Mouse (Mus musculus) E14TG2a.4 (cell line): Measurements from ENCODE around the gene Apeh.

Source experiments
- H3K27me3 ChIP-seq: 2 replicates; pipeline ENCODE4 v1.6.1; 2014; ENCODE audit warnings: low read length, control low read depth; ENCODE audit not compliant: insufficient read depth
- H3K36me3 ChIP-seq: 2 replicates; pipeline ENCODE4 v1.6.1; 2014; ENCODE audit warnings: low read length, control low read depth; ENCODE audit not compliant: insufficient read depth
- H3K4me1 ChIP-seq: replicated peaks from 2 replicates; pipeline ENCODE4 v1.6.1; 2014; ENCODE audit warnings: low read depth, low read length, control low read depth
- H3K4me3 ChIP-seq: replicated peaks from 2 replicates; pipeline ENCODE4 v1.5.1; 2014; ENCODE audit warnings: mild to moderate bottlenecking, low read length
- H3K9me3 ChIP-seq: 2 replicates; pipeline ENCODE4 v1.6.1; 2014; ENCODE audit warnings: low read length, control low read depth
- CTCF ChIP-seq: conservative IDR thresholded peaks from 2 replicates; pipeline ENCODE4 v1.5.1; 2014; ENCODE audit warnings: low read length
- NANOG ChIP-seq: IDR thresholded peaks from 2 replicates; pipeline ENCODE4 v1.6.1; 2014; ENCODE audit warnings: borderline replicate concordance, low read length, mixed read lengths
- POU5F1 ChIP-seq: IDR thresholded peaks from 2 replicates; pipeline ENCODE4 v1.6.1; 2014; ENCODE audit warnings: low read length, borderline replicate concordance

Gene Apeh

DNA sequence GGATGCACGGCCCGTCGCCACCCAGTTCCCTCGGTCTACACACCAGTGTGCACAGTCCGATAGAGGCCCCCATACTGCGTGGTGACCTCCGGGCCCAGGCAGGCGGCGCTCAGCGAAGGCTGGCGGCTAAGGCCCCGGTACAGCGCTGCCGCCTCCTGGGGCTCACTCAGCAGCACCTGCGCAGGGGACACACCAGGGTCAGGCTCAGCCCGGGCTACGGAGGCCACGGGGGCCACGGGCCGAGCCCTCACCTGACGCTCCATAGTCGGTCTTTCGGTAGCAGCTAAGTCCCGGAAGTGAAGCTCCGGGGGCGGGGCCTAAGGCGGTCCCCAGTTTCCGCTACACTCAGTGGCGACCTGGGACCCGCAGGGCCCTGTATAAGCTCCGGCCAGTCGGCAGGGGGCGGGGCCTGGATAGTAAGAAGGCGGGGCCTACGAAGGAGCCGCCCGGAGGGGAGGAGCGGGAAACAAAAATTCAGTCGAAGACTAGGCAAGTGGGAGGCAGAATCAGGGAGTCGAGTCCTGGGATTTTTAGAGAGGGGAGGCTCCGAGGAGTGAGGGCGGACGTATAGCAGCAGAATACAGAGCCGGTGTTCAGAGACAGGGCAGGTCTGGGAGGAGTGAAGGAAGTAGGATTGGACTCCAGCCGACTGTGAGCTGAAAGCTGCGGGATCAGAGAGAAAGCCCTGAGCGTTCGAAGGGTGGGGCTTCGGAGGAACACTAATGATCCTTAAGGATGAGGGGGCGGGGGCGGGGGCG, at the start of gene Apeh:
Gene Apeh, minus strand, starts transcription at position 423 of the 758 bp plus-strand sequence.
- Histone ChIP-seq H3K36me3 (peaks cover 40% of the 10 kb centered on the region), H3K27me3 (peaks cover 2% of the 10 kb centered on the region; the same call in 1 of the 2 replicates), H3K4me1 (peaks cover 47% of the 10 kb centered on the region), H3K4me3 (peak within 1 kb of the TSS; percentile 97), H3K9me3 (no peaks in the 10 kb centered on the region)
- TF ChIP-seq CTCF (no peak), POU5F1 (no peak), NANOG (no peak)

DNA sequence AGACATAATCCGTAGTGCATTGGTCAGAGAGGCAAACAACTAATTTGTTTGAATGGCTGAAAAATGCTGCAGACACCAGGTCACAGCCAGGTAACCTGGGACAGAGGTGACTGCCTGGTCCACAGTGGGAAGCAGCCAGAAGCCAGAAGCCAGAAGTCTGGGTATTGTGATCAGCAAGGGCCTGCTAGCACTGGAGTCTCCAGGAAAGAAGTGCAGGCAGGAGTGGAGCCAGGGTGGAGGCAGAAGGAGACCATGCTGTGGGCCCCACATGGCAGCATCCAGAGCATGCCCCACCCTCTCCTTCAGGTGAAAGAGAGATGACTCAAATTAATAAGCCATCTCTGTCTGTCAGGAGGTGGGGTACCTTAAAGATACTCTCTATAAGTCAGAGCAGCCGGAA, 49.1 kb upstream of the Apeh start:
- TF ChIP-seq NANOG (no peak), CTCF (no peak), POU5F1 (no peak)
- Histone ChIP-seq H3K9me3 (peaks cover 5% of the 10 kb centered on the region; the same call in 1 of the 2 replicates), H3K4me1 (peaks cover 53% of the 10 kb centered on the region), H3K4me3 (no peak overlapping the region), H3K36me3 (no peaks in the 10 kb centered on the region), H3K27me3 (peaks cover 20% of the 10 kb centered on the region)

DNA sequence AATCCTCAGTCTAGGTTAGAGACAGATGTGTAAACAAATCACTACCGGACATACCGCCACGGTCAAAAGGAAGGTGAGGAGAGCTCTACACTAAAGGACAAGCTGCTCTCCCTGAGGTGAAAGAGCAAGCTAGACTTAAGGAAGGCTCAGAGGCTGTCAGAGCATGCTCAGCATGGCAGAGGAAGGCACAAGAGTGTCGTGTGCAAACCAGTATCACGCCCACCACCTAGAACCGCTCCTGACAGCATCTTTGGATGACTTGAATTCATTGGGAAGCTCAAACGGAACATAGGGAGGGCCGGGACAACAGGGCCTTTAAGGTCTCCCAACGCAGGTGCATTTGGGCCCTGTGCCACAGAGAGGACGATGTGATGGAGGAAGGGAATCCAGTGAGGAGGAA, 47.0 kb upstream of the Apeh start:
- TF ChIP-seq CTCF (no peak), NANOG (no peak), POU5F1 (no peak)
- H3K4me3 ChIP-seq, result no peak overlapping the region
- no peaks in the 10 kb centered on the region for H3K36me3 ChIP-seq
- peaks cover 5% of the 10 kb centered on the region; the same call in 1 of the 2 replicates for H3K9me3 ChIP-seq
- H3K4me1 ChIP-seq, result peaks cover 67% of the 10 kb centered on the region
- H3K27me3 ChIP-seq, result peaks cover 30% of the 10 kb centered on the region

DNA sequence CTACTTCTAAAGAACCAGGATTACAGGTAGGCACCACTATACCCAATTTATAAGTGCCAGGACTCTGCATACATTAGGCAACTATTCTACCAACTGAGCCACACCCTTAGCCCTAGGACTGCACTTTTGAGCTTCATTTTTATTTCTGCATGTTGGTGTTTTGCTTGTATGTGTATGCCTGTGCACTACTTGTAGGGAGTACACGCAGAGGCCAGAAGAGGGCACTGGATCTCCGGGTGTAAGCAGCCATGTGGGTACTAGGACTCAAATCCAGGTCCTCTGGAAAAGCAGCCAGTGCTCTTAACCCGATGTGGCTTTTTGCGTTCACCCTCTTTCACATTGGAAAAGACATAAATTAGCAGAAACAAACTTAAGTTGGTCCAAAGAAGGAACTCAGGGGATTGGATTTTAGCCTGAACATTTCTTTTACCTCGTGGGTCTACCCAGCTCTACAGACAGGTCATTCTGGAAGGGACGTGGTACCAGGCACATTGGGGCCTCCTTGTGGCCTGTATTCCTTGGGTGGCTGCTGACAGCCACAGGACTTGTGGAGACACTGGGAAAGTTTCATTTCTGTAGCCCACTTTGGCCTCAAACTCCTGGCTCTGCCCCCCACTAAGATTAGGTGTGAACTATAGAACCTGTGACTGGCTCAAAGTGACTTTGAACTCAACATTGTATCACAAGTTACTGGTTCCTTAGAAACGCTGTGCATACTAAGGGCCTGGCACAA, 45.7 kb upstream of the Apeh start:
- no peak overlapping the region for H3K4me3 ChIP-seq
- no peak for TF ChIP-seq NANOG
- TF ChIP-seq POU5F1, result no peak
- TF ChIP-seq CTCF, result no peak

DNA sequence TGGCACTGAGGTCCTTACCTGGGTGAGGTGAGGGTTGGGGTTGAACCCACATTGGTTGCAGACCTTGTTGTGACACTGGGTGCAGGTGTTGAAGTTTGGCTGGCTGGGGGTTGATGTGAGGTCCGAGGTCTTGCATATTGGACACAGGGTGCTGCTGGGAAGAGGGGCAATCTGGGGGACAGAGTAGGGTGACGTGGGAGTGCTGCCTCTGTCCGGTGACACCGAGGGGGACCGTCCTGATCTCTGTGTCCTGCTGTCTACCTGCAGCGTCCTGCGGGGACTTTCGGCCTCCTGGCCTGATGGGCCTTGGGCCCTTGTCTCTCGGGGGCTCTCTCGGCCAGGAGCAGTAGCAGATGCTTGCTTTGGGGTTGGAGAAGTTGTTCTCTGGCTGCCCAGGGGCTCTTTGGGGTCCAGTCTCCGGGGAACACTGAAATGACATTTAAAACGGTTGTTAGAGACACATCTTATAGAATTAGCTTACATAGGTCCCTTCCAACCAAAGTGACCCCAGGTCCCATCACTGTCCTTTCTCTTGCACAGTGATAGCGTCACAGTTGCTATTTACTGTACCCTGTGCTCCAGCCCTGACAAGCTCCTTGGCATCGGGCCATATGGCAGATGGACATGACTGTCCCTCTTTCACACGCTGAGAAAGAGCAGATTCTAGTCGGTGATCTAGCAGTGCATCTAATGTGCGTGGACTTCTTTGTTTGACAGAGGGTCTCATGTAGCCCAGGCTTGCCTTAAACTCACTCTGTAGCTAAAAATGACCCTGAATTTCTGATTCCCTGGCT, 45.0 kb upstream of the Apeh start:
- peaks cover 5% of the 10 kb centered on the region; the same call in 1 of the 2 replicates for H3K9me3 ChIP-seq
- peaks cover 34% of the 10 kb centered on the region for H3K27me3 ChIP-seq
- no peak overlapping the region for H3K4me3 ChIP-seq
- peaks cover 51% of the 10 kb centered on the region for H3K4me1 ChIP-seq
- no peak for TF ChIP-seq POU5F1
- no peak for TF ChIP-seq CTCF
- TF ChIP-seq NANOG, result no peak
- H3K36me3 ChIP-seq, result no peaks in the 10 kb centered on the region

More for the DNA sequence above, 45.7 kb upstream of the Apeh start:
- peaks cover 57% of the 10 kb centered on the region for H3K4me1 ChIP-seq
- H3K36me3 ChIP-seq, result no peaks in the 10 kb centered on the region
- peaks cover 5% of the 10 kb centered on the region; the same call in 1 of the 2 replicates for H3K9me3 ChIP-seq
- H3K27me3 ChIP-seq, result peaks cover 33% of the 10 kb centered on the region

DNA sequence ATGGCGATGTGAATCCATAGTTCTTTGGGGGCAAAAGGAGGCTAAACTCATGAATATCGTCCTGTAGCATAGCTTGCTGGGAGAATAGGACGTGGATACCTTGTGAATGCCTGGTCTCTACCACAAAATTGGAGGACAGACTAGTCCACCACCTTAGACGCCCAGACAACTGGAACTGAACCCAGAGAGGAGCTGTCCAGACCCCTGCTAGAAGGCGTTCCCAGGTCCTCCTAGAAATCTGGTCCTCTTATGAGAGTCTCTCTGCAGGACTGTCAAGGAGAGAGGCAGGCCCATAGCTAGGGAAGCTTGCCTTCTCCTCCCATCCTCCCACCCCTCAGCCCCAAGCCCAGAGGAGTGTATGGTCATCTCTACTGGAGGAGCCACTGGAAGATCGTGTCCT, 43.7 kb upstream of the Apeh start:
- peaks cover 43% of the 10 kb centered on the region for H3K4me1 ChIP-seq
- no peaks in the 10 kb centered on the region for H3K36me3 ChIP-seq
- H3K9me3 ChIP-seq, result peaks cover 2% of the 10 kb centered on the region; the same call in 1 of the 2 replicates
- no peak overlapping the region for H3K4me3 ChIP-seq
- peaks cover 34% of the 10 kb centered on the region for H3K27me3 ChIP-seq
- TF ChIP-seq NANOG (no peak), CTCF (no peak), POU5F1 (no peak)

DNA sequence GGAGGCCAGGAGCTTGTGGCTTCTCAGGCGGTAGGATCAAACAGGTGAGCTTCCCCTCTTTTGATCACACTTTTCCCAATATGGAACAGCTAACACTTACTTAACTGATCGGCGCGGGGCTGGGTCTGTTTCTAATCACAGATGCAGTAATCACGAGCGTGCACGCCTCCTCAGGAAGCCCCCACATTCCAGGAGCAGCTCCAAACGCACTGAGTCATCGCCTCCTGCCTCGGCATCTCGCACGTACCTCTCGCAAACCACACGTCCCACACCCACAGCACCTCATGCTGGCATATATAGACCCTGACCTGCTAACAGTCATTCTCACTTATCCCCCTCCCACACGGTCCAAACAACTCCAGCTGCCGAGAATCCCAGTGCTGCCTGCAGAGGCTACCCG, 43.1 kb upstream of the Apeh start:
- Histone ChIP-seq H3K27me3 (peaks cover 32% of the 10 kb centered on the region), H3K4me1 (peaks cover 40% of the 10 kb centered on the region), H3K4me3 (peak overlapping the region; percentile 5; the same call in 1 of the 2 replicates), H3K36me3 (no peaks in the 10 kb centered on the region), H3K9me3 (no peaks in the 10 kb centered on the region)
- TF ChIP-seq POU5F1 (no peak), NANOG (no peak), CTCF (no peak)

DNA sequence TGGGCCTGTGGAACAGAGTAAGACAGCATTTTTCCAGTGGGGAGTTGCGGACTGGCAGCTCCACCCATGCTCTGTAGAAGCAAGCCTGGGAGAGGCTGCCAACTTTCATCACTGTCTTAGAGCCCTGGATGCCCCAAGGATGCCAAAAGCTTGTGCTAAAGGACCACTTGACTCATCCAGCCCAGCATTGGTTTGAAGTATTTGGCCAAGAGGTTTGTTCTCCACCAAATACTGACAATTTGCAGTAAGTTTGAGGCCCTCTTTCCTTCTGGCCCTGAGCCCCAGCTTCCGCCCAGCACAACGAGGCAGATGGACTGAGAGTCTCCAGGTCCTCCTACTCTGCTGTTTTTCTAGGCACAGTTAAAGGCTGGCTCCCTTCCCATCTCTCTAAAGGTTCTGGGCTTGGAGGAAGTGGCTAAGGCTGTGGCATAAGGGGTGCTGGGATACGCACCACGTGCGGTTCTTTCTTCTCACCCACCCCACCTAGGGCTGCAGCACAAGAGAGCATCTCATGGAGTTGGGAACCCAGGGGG, 42.6 kb upstream of the Apeh start:
- Histone ChIP-seq H3K4me3 (peak overlapping the region; percentile 5; the same call in 1 of the 2 replicates), H3K9me3 (no peaks in the 10 kb centered on the region), H3K4me1 (peaks cover 37% of the 10 kb centered on the region), H3K27me3 (peaks cover 29% of the 10 kb centered on the region), H3K36me3 (no peaks in the 10 kb centered on the region)
- TF ChIP-seq POU5F1, result no peak
- no peak for TF ChIP-seq CTCF
- TF ChIP-seq NANOG, result no peak
